Mouse (Mus musculus) liver, embryonic 14.5 days (tissue): ENCODE measurements at regions not wholly inside any gene's neighbourhood (a gene's known extent, or its start where the extent isn't known, plus 50 kb on each side); places are given as distances from the start of the nearest gene placed in this dataset.

Experiments
- ATAC-seq: fragments of 200-750 bp; cut with Nextera tagmentation; 2 replicates; pipeline ENCODE4 v1.8.0; 2017; ENCODE audit warnings: moderate number of reproducible peaks, mild to moderate bottlenecking, moderate library complexity; ENCODE audit not compliant: insufficient read depth
- DNase-seq, 3 experiments: peaks; one replicate each; pipeline ENCODE4 v3.0.0-alpha.2; 2012 to 2013; ENCODE audit warnings: low read depth in 3 of 3, low spot score in 3 of 3
- H3K27ac ChIP-seq: fragments of 300-500 bp; sonication (generic); 2 replicates; pipeline ENCODE4 v1.5.1; 2014; ENCODE audit warnings: moderate library complexity, mild to moderate bottlenecking, control low read depth, inconsistent platforms
- H3K27me3 ChIP-seq: fragments of 300-500 bp; sonication (generic); 2 replicates; pipeline ENCODE4 v1.6.1; 2014; ENCODE audit warnings: mild to moderate bottlenecking, low read length, moderate library complexity; ENCODE audit not compliant: control insufficient read depth, insufficient read depth
- H3K36me3 ChIP-seq: fragments of 300-500 bp; sonication (generic); replicated peaks from 2 replicates; pipeline ENCODE4 v1.6.1; 2014; ENCODE audit warnings: low read depth; ENCODE audit not compliant: control insufficient read depth, insufficient read depth
- H3K4me1 ChIP-seq, 2 experiments: fragments of 200-500 bp in 1 of 2; fragments of 300-500 bp in 1 of 2; sonication (generic) in 1 of 2; replicated peaks; 2 replicates each; pipeline ENCODE4 v1.6.1; 2012 to 2014; ENCODE audit warnings: antibody characterized with exemption in 1 of 2, inconsistent platforms in 1 of 2, low read length in 1 of 2; ENCODE audit not compliant: control insufficient read depth in 2 of 2, insufficient read depth in 2 of 2
- H3K4me2 ChIP-seq: fragments of 300-500 bp; sonication (generic); 2 replicates; pipeline ENCODE4 v1.6.1; 2014; ENCODE audit warnings: low read depth, mild to moderate bottlenecking, control low read depth, moderate library complexity
- H3K4me3 ChIP-seq, 2 experiments: fragments of 200-500 bp in 1 of 2; fragments of 300-500 bp in 1 of 2; sonication (generic) in 1 of 2; 2 replicates each; pipeline ENCODE4 v1.5.1; 2012 to 2014; ENCODE audit warnings: low read depth in 2 of 2, low read length in 2 of 2, mild to moderate bottlenecking in 2 of 2, control low read depth in 1 of 2, inconsistent platforms in 1 of 2, moderate library complexity in 1 of 2; ENCODE audit not compliant: insufficient read depth in 1 of 2
- H3K9ac ChIP-seq: fragments of 300-500 bp; sonication (generic); replicated peaks from 2 replicates; pipeline ENCODE4 v1.6.1; 2014; ENCODE audit warnings: mild to moderate bottlenecking, control low read depth, moderate library complexity
- H3K9me3 ChIP-seq: fragments of 300-500 bp; sonication (generic); 2 replicates; pipeline ENCODE4 v1.6.1; 2016; ENCODE audit warnings: low read length, mixed read lengths; ENCODE audit not compliant: control insufficient read depth
- CTCF ChIP-seq: IDR thresholded peaks from 2 replicates; pipeline ENCODE4 v1.5.1; 2016; ENCODE audit warnings: antibody characterized with exemption, low read depth, control low read depth
- EP300 ChIP-seq: IDR thresholded peaks from 2 replicates; pipeline ENCODE4 v1.6.1; 2016; ENCODE audit warnings: antibody characterized with exemption, low read depth
- WGBS: fragments of 180-500 bp; shearing (Covaris S2); extraction: QIAGEN DNeasy Blood & Tissue Kit; methylation state at CpG from one replicate; pipeline ENCODE4 v1.1.7; 2014; ENCODE audit not compliant: insufficient replicate concordance; 5-methylcytosine and 5-hydroxymethylcytosine counted together

GRCm38 (mm10) chr1:73236867-73237266 is 221.2 kb upstream of the Tnp1 start:
- H3K4me1 ChIP-seq, result no peaks in the 10 kb centered on the region
- ATAC-seq, result no peak
- no peak overlapping the region for H3K27ac ChIP-seq
- H3K9ac ChIP-seq, result no peak overlapping the region
- no peaks in the 10 kb centered on the region for H3K27me3 ChIP-seq
- no peak for TF ChIP-seq CTCF
- no peak for TF ChIP-seq EP300
- 37% methylated on average over 3 of the region's 3 CpGs for WGBS
- H3K36me3 ChIP-seq, result no peaks in the 10 kb centered on the region
- no peaks in the 10 kb centered on the region for H3K9me3 ChIP-seq
- DNase-seq, result no peak
- H3K4me2 ChIP-seq, result no peak overlapping the region
- no peak overlapping the region for H3K4me3 ChIP-seq

DNA sequence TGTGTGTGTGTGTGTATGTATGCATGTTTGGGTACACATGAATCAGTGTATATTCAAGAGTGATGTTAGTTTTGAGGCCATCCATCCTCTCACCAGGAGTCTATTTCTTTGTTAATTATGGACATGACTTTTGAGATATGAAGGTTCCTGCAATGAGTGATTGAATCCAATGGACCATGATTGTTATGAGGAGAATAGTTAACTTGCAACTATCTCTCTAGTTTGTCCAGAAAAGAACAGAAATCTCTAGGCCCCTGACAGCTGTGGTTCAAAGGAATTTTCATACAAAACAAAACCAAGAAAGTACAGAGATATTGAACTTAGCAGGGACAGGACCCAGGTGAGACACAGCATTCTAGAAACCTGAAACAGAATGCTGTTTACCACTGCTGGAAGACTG is 217.9 kb upstream of the Tnp1 start:
- H3K4me1 ChIP-seq, result no peaks in the 10 kb centered on the region
- no peak overlapping the region for H3K9ac ChIP-seq
- H3K9me3 ChIP-seq, result no peaks in the 10 kb centered on the region
- no peak for ATAC-seq
- no peaks in the 10 kb centered on the region for H3K36me3 ChIP-seq
- TF ChIP-seq CTCF, result no peak
- TF ChIP-seq EP300, result no peak
- no peaks in the 10 kb centered on the region for H3K27me3 ChIP-seq
- no peak overlapping the region for H3K27ac ChIP-seq
- DNase-seq, result no peak
- H3K4me2 ChIP-seq, result no peak overlapping the region
- no peak overlapping the region for H3K4me3 ChIP-seq

GRCm38 (mm10) chr1:73233041-73233440 is 217.3 kb upstream of the Tnp1 start:
- Histone ChIP-seq H3K27me3 (no peaks in the 10 kb centered on the region), H3K4me3 (no peak overlapping the region), H3K9me3 (no peaks in the 10 kb centered on the region), H3K4me1 (no peaks in the 10 kb centered on the region), H3K27ac (no peak overlapping the region), H3K9ac (no peak overlapping the region), H3K4me2 (no peak overlapping the region), H3K36me3 (no peaks in the 10 kb centered on the region)
- no peak for TF ChIP-seq CTCF
- no peak for DNase-seq
- ATAC-seq, result no peak
- WGBS, result 48% methylated on average over 3 of the region's 3 CpGs

DNA sequence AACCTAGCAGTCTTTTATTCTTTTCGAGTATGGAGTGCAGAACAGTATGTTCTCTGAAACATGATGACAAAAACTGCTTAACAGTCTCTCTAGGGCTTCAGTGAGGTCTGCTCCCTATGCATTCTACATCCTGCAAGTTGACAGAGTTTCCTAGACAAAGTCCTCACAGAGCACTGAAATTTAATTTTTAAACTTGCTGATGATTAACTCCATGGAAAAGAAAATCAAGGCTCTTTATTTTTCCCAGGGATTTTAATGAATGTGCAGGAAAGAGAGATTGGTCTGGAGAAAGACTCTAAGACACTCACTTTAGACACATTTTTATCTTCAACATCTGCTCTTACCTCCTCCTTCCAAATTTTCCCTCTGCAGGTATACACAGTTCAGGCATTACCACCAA is 214.9 kb upstream of the Tnp1 start:
- Histone ChIP-seq H3K27me3 (no peaks in the 10 kb centered on the region), H3K36me3 (no peaks in the 10 kb centered on the region), H3K9me3 (no peaks in the 10 kb centered on the region), H3K27ac (no peak overlapping the region), H3K9ac (no peak overlapping the region), H3K4me1 (no peaks in the 10 kb centered on the region), H3K4me2 (no peak overlapping the region), H3K4me3 (no peak overlapping the region)
- 27% methylated on average over 1 of the region's 1 CpGs for WGBS
- TF ChIP-seq CTCF (no peak), EP300 (no peak)
- ATAC-seq (no peak), DNase-seq (no peak)

DNA sequence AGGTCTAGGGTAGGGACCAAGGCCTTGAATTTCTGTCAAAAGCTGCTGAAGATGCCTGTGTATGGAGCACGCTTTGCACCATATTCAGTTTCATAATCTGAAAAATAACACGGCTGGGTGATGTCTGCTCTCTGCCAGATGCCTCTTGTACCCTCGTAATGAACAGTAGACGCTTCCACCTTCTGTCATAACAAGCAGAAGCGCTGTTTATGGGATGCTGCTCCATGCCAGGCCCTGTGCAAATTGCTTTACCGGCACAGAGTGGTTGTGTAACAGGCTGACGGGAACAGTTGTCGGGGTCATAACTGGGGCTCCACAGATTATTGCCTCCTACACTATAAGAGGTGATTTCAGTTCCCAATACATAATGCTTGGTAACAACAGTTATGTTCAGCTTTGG is 211.5 kb upstream of the Tnp1 start:
- H3K27ac ChIP-seq, result no peak overlapping the region
- H3K4me1 ChIP-seq, result no peaks in the 10 kb centered on the region
- no peaks in the 10 kb centered on the region for H3K36me3 ChIP-seq
- H3K4me2 ChIP-seq, result no peak overlapping the region
- H3K9me3 ChIP-seq, result no peaks in the 10 kb centered on the region
- ATAC-seq, result no peak
- DNase-seq, result no peak
- no peaks in the 10 kb centered on the region for H3K27me3 ChIP-seq
- H3K4me3 ChIP-seq, result no peak overlapping the region
- WGBS, result 71% methylated on average over 8 of the region's 8 CpGs
- TF ChIP-seq EP300 (no peak), CTCF (no peak)
- no peak overlapping the region for H3K9ac ChIP-seq

DNA sequence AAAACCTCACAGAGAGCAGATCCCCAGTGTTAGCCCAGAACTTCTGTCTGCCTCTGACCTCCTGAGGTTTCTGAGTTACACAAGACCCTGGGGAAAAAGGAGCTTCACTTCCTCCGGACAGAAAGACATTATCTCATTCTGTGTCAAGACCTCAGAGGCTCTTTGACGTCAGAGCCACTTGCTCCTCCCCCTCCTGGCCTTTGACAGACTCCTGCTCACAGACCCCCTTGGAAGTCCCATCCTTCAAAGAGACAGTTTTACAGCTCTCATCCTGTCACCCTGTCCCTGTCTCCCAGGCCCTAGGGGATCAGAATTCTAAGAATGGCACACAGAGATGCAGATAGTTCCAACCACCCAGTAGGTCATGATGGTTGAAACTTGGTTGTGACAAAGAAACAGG is 206.2 kb upstream of the Tnp1 start:
- Histone ChIP-seq H3K9me3 (no peaks in the 10 kb centered on the region), H3K27ac (no peak overlapping the region), H3K36me3 (no peaks in the 10 kb centered on the region), H3K9ac (no peak overlapping the region), H3K4me2 (no peak overlapping the region), H3K27me3 (no peaks in the 10 kb centered on the region), H3K4me3 (no peak overlapping the region), H3K4me1 (no peaks in the 10 kb centered on the region)
- TF ChIP-seq CTCF (no peak), EP300 (no peak)
- ATAC-seq (no peak), DNase-seq (no peak)
- WGBS, result 2% methylated on average over 2 of the region's 2 CpGs
